Mouse (Mus musculus) retina, adult 2 months (tissue): ENCODE measurements around the gene Acvrl1.

ENCODE experiments used
- DNase-seq: peaks from one replicate; pipeline ENCODE4 v3.0.0-alpha.2; 2012; ENCODE audit warnings: low read depth, low spot score

The Acvrl1 gene

DNA sequence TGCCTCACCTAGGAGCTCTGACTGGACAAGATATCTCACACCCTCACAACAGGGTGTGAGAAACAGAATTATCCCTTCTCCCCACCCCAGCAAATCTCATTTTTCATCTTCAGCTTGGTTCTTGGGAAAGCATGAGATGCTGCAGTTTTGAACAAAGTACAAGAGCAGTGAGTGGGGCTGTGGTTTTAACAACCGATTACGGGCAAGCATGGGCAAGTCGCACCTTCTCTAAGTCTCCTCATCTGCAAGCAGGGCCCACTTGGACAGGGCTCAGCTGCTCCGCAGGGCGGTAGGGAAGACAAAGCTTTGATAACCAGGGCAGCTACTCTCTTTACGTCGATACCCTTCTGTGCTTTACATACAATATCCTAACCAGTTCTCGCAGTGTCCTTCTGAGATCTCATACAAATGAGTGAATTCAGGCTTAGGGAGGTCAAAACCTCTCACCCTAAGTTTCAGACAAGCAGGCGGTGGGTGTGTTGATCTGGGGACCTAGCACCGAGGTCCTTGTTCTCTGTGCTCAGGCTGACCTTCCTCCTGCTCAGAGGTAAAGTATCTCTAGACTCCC lies 42.2 kb downstream of the Acvrl1 start:
- no peak for DNase-seq

DNA sequence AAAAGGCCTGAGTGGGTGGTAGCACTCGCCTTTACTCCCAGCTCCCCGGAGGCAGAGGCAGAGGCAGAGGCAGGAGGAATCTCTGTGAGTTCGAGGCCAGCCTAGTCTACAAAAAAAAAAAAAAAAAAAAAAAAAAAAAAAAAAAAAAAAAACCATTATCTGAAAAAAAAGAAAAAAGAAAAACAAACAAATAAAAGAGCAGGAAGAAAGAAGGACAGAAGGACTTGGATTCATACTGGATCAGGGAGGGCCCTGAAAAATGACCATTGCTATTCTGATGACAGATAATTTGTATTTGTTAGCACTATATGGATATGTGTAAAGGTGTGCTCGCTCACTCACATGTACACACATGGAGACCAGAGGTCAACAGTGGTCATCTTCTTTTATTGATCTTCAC lies 43.0 kb downstream of the Acvrl1 start:
- DNase-seq, result no peak

DNA sequence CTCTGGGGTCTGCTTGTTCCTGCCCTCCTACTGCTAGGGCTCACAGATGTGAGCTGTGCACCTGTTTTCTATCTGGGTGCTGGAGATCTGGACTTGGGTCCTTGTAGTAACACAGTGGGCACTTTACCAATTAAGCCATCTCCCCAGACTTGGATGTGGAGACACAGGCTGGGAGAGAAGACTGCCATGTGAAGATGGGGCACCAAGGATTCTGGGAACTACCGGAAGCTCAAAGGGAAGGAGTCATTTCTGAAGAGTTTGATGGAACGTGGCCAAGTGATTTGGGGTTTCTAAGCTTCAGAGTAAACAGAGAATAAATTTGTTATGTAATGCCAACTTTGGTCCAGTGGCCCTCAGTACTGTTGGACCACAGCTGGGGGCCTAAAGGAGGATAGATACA lies 43.7 kb downstream of the Acvrl1 start:
- no peak for DNase-seq

- DNase-seq, result peak; percentile 87
These were observed 45.3 kb downstream of the Acvrl1 start, which contains the start of gene Acvr1b for GRCm38 (mm10) chr15:101173421-101174211. Gene Acvr1b, plus strand, starts transcription at chr15:101174067.

- DNase-seq, result no peak
These were observed 46.2 kb downstream of the Acvrl1 start for GRCm38 (mm10) chr15:101174294-101175130.

DNA sequence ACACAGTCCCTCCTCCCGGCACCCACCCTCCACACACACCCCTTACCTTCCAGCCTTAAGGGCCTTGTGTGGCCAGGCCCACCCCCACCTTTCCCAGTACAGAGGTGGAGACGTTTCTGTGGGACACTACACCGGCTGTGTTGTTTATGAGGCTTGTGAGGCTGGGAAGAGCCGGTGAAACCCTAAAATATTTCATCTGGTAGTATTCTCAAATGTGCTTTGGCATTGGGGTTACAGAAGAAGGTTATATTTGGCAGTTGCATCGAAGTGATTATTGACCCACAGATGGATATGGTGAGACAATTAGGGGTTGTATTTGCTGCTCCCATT lies 46.8 kb downstream of the Acvrl1 start:
- DNase-seq, result no peak

GRCm38 (mm10) chr15:101175613-101176283 lies 47.4 kb downstream of the Acvrl1 start:
- no peak for DNase-seq

- DNase-seq, result no peak
These were observed 48.0 kb downstream of the Acvrl1 start for GRCm38 (mm10) chr15:101176284-101176680.

GRCm38 (mm10) chr15:101176795-101177691 lies 48.7 kb downstream of the Acvrl1 start:
- DNase-seq, result no peak

DNA sequence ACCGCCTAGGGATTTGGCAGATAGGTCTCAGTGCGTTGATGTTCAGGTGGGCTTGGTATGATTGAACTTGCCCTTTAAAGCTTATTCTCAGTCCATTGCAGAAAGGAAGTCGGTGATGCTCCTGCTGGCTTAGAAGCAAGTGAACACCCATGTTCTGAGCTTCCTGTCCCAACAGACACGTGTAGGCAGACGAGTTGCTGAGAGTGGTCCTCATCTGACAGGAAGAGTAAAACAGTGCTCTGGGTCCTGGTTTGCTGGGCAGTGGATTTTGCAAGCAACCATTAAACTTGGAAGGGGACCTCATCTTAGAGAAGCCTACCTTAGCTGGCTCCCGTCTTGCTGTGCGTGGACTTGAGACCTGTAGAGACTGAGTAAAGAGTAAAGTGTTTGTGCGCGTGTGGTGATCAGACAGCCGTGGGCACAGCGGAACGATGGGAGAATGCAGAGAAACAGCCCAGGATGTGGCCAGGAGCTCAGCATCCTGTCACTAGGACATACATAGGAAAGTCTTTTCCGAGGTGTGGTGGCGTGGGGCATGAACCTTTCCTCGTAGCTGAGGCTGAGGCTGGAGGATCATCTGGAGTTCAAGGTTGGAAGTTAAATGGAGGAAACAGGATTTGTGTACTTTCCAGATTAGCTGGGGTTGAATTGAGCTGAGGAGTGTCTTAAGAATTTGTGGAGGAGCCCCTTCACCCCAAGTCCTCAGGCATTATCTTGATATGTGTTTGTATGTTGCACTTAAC lies 52.2 kb downstream of the Acvrl1 start:
- no peak for DNase-seq

GRCm38 (mm10) chr15:101181106-101181466 lies 52.8 kb downstream of the Acvrl1 start:
- DNase-seq, result no peak

GRCm38 (mm10) chr15:101181500-101181899 lies 53.2 kb downstream of the Acvrl1 start:
- DNase-seq, result no peak

DNA sequence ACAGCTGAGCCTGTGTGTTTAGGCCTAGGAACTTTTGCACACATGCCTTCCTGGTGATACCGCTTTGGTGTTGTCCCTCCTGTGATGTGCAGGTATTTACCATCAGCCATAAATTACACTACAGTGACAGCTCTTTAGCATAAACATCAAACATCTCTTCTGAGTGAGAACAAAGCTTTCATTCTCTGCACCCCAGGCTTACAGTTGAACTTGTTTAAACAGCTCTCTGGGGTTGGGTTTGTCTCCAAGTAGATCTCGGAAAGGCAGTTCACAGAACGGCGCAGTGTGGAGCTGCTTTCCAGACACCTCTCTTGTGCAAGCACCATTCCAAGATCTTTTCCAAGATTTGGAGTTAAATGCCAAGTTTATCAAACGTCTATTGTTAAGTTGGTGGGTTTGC lies 54.4 kb downstream of the Acvrl1 start:
- DNase-seq, result no peak

DNA sequence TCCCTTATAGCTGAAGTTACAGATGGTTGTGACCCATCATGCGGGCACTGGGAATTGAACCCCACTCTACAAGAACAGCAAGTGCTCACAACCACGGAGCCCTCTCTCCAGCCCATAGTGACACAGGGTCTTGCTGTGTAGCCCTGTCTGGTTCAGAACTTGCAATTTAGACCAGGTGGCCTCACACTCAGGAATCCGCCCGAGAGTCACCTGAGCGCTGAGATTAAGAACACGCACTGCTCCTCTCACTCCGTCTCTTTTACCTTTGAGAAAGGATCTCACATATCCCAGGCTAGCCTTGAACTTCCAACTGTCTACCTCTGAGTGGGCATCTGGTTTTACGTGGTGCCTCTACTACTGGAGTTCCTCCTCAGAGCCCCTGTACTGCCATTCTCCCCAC lies 56.0 kb downstream of the Acvrl1 start:
- no peak for DNase-seq

DNA sequence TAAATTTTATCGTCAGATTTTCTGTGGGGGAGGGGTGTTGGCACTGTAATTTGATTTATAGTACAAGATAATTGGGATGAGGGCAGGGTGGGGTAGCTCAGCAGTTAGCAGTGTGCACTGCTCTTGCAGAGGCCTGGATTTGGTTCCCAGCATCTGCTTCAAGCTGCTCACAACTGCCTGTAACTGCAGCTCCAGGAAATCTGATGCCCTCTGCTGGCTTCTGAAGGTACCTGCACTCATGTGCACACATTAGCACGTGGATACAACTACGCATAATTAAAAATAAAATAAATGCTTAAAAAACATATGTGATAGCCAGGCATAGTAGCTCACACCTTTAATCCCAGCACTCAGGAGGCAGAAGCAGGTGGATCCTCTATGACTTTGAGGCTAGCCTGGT lies 57.2 kb downstream of the Acvrl1 start:
- DNase-seq, result no peak

DNA sequence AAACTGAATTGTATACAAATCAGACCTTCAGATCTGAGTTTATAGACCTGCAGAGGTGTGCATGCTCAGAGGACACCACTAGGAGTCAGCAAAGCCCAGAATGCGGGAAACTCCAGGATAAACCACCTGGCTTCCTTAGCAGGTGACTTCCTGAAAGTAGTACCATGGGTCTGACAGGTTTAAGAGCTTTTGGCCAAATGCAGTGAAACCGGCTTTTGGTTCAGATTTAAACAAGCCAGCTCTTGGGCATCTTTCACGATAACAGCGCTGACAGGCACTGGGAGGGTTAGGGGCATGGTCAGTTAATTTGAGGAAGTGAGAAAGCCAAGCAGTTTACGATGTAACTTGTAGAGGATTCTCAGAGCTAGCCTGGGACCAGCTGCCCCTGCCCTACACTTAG lies 59.6 kb downstream of the Acvrl1 start:
- no peak for DNase-seq

DNA sequence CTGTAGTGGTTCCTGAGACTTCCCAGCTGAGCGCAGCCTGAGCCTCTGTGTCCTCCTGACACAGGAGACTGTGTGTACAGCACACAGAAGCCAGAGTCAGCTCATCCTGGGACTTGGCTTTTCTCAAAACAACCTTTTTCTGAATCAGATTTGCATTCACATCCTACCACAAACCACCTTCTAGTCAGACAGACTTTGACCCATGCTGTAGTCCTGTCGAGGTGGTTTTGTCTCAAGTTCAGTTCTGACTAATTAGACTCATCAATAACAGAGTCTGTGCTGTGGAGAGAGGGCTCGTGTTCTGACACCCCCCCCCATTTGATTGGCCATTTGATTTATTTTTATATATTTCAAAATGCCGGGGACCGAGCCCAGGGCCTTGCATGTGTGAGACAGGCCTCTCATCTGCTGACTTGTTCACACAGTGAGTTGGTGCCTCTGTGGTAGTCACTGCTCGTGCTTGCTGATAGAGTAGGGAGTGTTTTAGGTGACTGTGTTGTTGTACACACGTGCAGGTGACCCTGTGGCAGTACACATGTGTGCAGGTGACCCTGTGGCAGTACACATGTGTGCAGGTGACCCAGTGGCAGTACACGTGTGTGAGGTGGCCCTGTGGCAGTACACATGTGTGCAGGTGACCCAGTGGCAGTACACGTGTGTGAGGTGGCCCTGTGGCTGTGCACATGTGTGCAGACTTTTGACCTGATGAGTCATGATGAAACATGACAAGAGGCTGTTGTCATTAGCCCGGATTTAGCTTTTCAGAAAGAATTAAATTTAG lies 61.8 kb downstream of the Acvrl1 start:
- no peak for DNase-seq

GRCm38 (mm10) chr15:101190762-101191150 lies 62.4 kb downstream of the Acvrl1 start:
- no peak for DNase-seq

- DNase-seq, result no peak
These were observed 63.3 kb downstream of the Acvrl1 start for GRCm38 (mm10) chr15:101191459-101192259.
